Mouse (Mus musculus) cortical plate, adult 2 months (tissue): ENCODE measurements at regions not wholly inside any gene's neighbourhood (a gene's known extent, or its start where the extent isn't known, plus 50 kb on each side); places are given as distances from the start of the nearest gene placed in this dataset.

Source experiments
- H3K27ac ChIP-seq: fragments of 200-500 bp; 2 replicates; pipeline ENCODE4 v1.5.1; 2012; ENCODE audit warnings: low read length, control low read depth, inconsistent platforms; ENCODE audit not compliant: insufficient read depth
- H3K4me1 ChIP-seq: fragments of 200-500 bp; 2 replicates; pipeline ENCODE4 v1.6.1; 2011; ENCODE audit warnings: low read length; ENCODE audit not compliant: control insufficient read depth, insufficient read depth
- H3K4me3 ChIP-seq: fragments of 200-500 bp; 2 replicates; pipeline ENCODE4 v1.5.1; 2011; ENCODE audit warnings: mild to moderate bottlenecking, low read length, control low read depth; ENCODE audit not compliant: insufficient read depth
- CTCF ChIP-seq: fragments of 200-500 bp; IDR thresholded peaks from 2 replicates; pipeline ENCODE4 v1.5.1; 2011; ENCODE audit warnings: mild to moderate bottlenecking, control low read depth, low read length; ENCODE audit not compliant: insufficient read depth; ENCODE audit errors: extremely low read depth
- POLR2A ChIP-seq: fragments of 200-500 bp; IDR thresholded peaks from 2 replicates; pipeline ENCODE4 v1.6.1; 2011; ENCODE audit warnings: mild to moderate bottlenecking, low read length, control low read depth; ENCODE audit not compliant: insufficient read depth; ENCODE audit errors: extremely low read depth

- Histone ChIP-seq H3K4me1 (no peaks in the 10 kb centered on the region), H3K27ac (no peak overlapping the region), H3K4me3 (no peak overlapping the region)
- TF ChIP-seq CTCF (no peak), POLR2A (no peak)
Measured at GRCm38 (mm10) chr8:24359022-24359600, 366.5 kb downstream of the Adam3 start.

GRCm38 (mm10) chr8:24355146-24355545, 370.5 kb downstream of the Adam3 start:
- Histone ChIP-seq H3K4me1 (no peaks in the 10 kb centered on the region), H3K4me3 (no peak overlapping the region), H3K27ac (no peak overlapping the region)
- no peak for TF ChIP-seq POLR2A
- no peak for TF ChIP-seq CTCF

- Histone ChIP-seq H3K27ac (no peak overlapping the region), H3K4me1 (no peaks in the 10 kb centered on the region), H3K4me3 (no peak overlapping the region)
- TF ChIP-seq POLR2A (no peak), CTCF (no peak)
Measured at GRCm38 (mm10) chr8:24353842-24354241, 371.8 kb downstream of the Adam3 start.

GRCm38 (mm10) chr8:24352322-24352721, 373.3 kb downstream of the Adam3 start:
- Histone ChIP-seq H3K4me3 (no peak overlapping the region), H3K27ac (no peak overlapping the region), H3K4me1 (no peaks in the 10 kb centered on the region)
- TF ChIP-seq POLR2A, result no peak

GRCm38 (mm10) chr8:24351760-24352159, 373.9 kb downstream of the Adam3 start:
- H3K4me1 ChIP-seq, result no peaks in the 10 kb centered on the region
- no peak for TF ChIP-seq CTCF
- no peak for TF ChIP-seq POLR2A
- H3K4me3 ChIP-seq, result no peak overlapping the region
- H3K27ac ChIP-seq, result no peak overlapping the region

GRCm38 (mm10) chr8:24346390-24347113, 379.1 kb downstream of the Adam3 start:
- no peak overlapping the region for H3K27ac ChIP-seq
- TF ChIP-seq CTCF (no peak), POLR2A (no peak)
- no peaks in the 10 kb centered on the region for H3K4me1 ChIP-seq
- H3K4me3 ChIP-seq, result no peak overlapping the region

GRCm38 (mm10) chr8:24338694-24339093, 387.0 kb downstream of the Adam3 start:
- no peak overlapping the region for H3K4me3 ChIP-seq
- H3K27ac ChIP-seq, result no peak overlapping the region
- no peaks in the 10 kb centered on the region for H3K4me1 ChIP-seq
- TF ChIP-seq CTCF (no peak), POLR2A (no peak)

GRCm38 (mm10) chr8:24337635-24338034, 388.0 kb downstream of the Adam3 start:
- Histone ChIP-seq H3K27ac (no peak overlapping the region), H3K4me3 (no peak overlapping the region), H3K4me1 (no peaks in the 10 kb centered on the region)
- TF ChIP-seq POLR2A (no peak), CTCF (peak; percentile 54)

- no peaks in the 10 kb centered on the region for H3K4me1 ChIP-seq
- no peak overlapping the region for H3K4me3 ChIP-seq
- H3K27ac ChIP-seq, result no peak overlapping the region
- TF ChIP-seq POLR2A (no peak), CTCF (no peak)
Measured at GRCm38 (mm10) chr8:24335709-24336108, 389.9 kb downstream of the Adam3 start.

GRCm38 (mm10) chr8:24333705-24334104, 391.9 kb downstream of the Adam3 start:
- Histone ChIP-seq H3K4me3 (no peak overlapping the region), H3K27ac (no peak overlapping the region), H3K4me1 (no peaks in the 10 kb centered on the region)
- peak; percentile 30; the same call in 1 of the 2 replicates for TF ChIP-seq CTCF
- TF ChIP-seq POLR2A, result no peak

- no peaks in the 10 kb centered on the region for H3K4me1 ChIP-seq
- no peak overlapping the region for H3K4me3 ChIP-seq
- TF ChIP-seq CTCF (no peak), POLR2A (no peak)
- no peak overlapping the region for H3K27ac ChIP-seq
Measured at GRCm38 (mm10) chr8:24310893-24311292, 414.8 kb downstream of the Adam3 start.
